Mouse (Mus musculus) kidney, embryonic 15.5 days (tissue): ENCODE measurements at regions not wholly inside any gene's neighbourhood (a gene's known extent, or its start where the extent isn't known, plus 50 kb on each side); places are given as distances from the start of the nearest gene placed in this dataset.

Experiments used
- ATAC-seq: fragments of 200-750 bp; cut with Nextera tagmentation; replicated peaks from 2 replicates; pipeline ENCODE4 v1.8.0; 2017; ENCODE audit warnings: moderate TSS enrichment; ENCODE audit not compliant: low FRiP score
- H3K27ac ChIP-seq: fragments of 300-500 bp; sonication (generic); 2 replicates; pipeline ENCODE4 v1.5.1; 2015; ENCODE audit warnings: mild to moderate bottlenecking, inconsistent platforms
- H3K27me3 ChIP-seq: fragments of 300-500 bp; sonication (generic); 2 replicates; pipeline ENCODE4 v1.6.1; 2015; ENCODE audit warnings: inconsistent platforms
- H3K36me3 ChIP-seq: fragments of 300-500 bp; sonication (generic); 2 replicates; pipeline ENCODE4 v1.6.1; 2015; ENCODE audit warnings: inconsistent platforms
- H3K4me1 ChIP-seq: fragments of 300-500 bp; sonication (generic); 2 replicates; pipeline ENCODE4 v1.6.1; 2015; ENCODE audit warnings: inconsistent platforms
- H3K4me2 ChIP-seq: fragments of 300-500 bp; sonication (generic); 2 replicates; pipeline ENCODE4 v1.6.1; 2015; ENCODE audit warnings: moderate library complexity, mild to moderate bottlenecking, inconsistent platforms
- H3K4me3 ChIP-seq: fragments of 300-500 bp; sonication (generic); replicated peaks from 2 replicates; pipeline ENCODE4 v1.5.1; 2015; ENCODE audit warnings: mild to moderate bottlenecking, inconsistent platforms
- H3K9ac ChIP-seq: fragments of 300-500 bp; sonication (generic); 2 replicates; pipeline ENCODE4 v1.6.1; 2015; ENCODE audit warnings: mild to moderate bottlenecking, inconsistent platforms
- H3K9me3 ChIP-seq: fragments of 300-500 bp; sonication (generic); replicated peaks from 2 replicates; pipeline ENCODE4 v1.6.1; 2016; ENCODE audit warnings: inconsistent platforms
- WGBS: fragments of 180-500 bp; shearing (Covaris S2); methylation state at CpG from one replicate; pipeline ENCODE4 v1.1.7; 2015; ENCODE audit warnings: mixed read lengths; 5-methylcytosine and 5-hydroxymethylcytosine counted together

DNA sequence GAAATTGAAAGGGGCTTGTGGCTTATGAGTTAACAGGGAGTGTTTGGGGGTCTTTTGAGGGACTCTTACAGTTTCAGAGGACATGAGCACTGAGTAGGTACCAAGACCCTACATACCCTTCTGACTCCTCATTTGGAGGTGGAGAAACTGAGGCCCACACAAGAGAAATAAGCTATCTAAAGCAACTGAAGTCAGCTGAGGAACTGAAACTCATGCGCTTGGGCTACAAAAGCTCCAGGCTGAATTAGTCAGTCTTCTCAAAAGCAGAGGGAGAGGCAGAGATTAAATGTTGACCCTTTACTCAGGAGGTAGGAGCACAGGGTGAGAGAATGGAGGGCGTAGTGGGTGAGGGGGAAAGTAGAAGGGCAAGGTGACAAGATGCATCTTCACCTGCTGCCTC, 186.2 kb upstream of the Usp24 start:
- 92% methylated on average over 2 of the region's 2 CpGs for WGBS
- peaks cover 7% of the 10 kb centered on the region; the same call in 1 of the 2 replicates for H3K4me1 ChIP-seq
- H3K4me2 ChIP-seq, result no peak overlapping the region
- H3K9ac ChIP-seq, result no peak overlapping the region
- no peak overlapping the region for H3K27ac ChIP-seq
- H3K27me3 ChIP-seq, result no peaks in the 10 kb centered on the region
- no peaks in the 10 kb centered on the region for H3K9me3 ChIP-seq
- no peak overlapping the region for H3K4me3 ChIP-seq
- no peaks in the 10 kb centered on the region for H3K36me3 ChIP-seq
- ATAC-seq, result no peak

GRCm38 (mm10) chr4:106133746-106134730, 182.0 kb upstream of the Usp24 start:
- Histone ChIP-seq H3K27me3 (no peaks in the 10 kb centered on the region), H3K4me1 (peaks cover 7% of the 10 kb centered on the region; the same call in 1 of the 2 replicates), H3K9me3 (no peaks in the 10 kb centered on the region), H3K4me3 (no peak overlapping the region), H3K36me3 (no peaks in the 10 kb centered on the region), H3K4me2 (no peak overlapping the region), H3K27ac (no peak overlapping the region), H3K9ac (no peak overlapping the region)
- no peak for ATAC-seq
- 60% methylated on average over 10 of the region's 10 CpGs for WGBS

DNA sequence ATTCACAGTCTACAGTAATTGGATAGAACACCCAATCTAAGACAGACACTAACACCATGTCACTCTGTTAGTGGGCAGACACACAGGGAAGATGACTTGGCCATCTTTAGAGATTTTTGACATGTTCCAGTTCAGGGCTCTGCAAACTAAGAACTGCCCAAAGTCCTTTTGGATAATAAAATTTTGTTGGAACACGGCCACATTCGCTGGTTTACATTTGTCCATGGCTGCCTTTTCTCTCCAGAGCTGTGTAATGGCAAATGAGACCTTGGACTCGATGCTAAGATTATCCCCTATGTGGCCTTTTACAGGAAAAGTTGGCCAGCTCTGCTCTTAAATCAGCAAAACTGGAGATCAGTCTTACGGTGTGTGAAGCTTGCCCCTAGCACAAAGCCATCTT, 173.3 kb upstream of the Usp24 start:
- no peak overlapping the region for H3K9ac ChIP-seq
- no peaks in the 10 kb centered on the region for H3K4me1 ChIP-seq
- WGBS, result 91% methylated on average over 4 of the region's 4 CpGs
- H3K9me3 ChIP-seq, result no peaks in the 10 kb centered on the region
- H3K4me2 ChIP-seq, result no peak overlapping the region
- no peak overlapping the region for H3K4me3 ChIP-seq
- no peaks in the 10 kb centered on the region for H3K36me3 ChIP-seq
- H3K27me3 ChIP-seq, result no peaks in the 10 kb centered on the region
- ATAC-seq, result no peak
- H3K27ac ChIP-seq, result no peak overlapping the region

DNA sequence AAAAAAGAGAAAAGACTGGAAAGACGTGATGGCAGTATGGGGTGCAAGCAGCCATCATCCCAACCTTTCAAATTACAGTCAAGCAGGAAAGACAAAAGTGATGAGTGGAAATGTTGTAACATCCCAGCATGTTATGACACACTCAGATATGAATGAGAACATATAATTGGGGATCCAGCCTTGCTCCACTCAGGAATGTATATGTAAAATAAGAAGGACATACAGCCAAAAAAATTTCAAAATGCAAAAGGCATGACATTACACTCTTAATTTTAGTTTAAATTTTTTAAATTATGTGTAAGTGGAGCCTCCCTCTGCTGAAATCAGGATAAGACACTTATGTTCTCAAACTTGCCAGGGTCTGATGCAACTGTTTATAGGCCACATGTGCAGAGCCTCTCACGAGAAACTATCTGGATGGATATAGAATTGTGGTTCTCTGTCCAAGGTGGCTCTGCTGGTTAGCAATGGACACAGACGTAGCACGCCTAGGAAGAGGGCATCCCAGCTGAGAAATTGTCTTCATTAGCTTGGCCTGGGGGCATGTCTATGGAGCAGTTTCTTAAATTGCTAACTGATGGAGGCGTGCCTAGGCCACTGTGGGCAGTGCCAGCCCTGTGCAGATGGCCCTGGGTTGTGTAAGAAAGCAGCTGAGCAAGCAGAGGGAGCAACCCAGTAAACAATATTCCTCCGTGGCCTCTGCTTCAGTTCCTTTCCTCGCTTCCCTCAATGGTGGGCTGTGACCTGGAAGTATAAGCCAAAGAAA, 171.5 kb upstream of the Usp24 start:
- H3K36me3 ChIP-seq, result no peaks in the 10 kb centered on the region
- no peak for ATAC-seq
- H3K4me3 ChIP-seq, result no peak overlapping the region
- H3K27me3 ChIP-seq, result no peaks in the 10 kb centered on the region
- no peaks in the 10 kb centered on the region for H3K9me3 ChIP-seq
- H3K4me2 ChIP-seq, result no peak overlapping the region
- no peak overlapping the region for H3K27ac ChIP-seq
- no peaks in the 10 kb centered on the region for H3K4me1 ChIP-seq
- H3K9ac ChIP-seq, result no peak overlapping the region
- 78% methylated on average over 7 of the region's 7 CpGs for WGBS

GRCm38 (mm10) chr4:106146919-106147460, 169.0 kb upstream of the Usp24 start:
- WGBS, result 81% methylated on average over 3 of the region's 3 CpGs
- Histone ChIP-seq H3K9ac (no peak overlapping the region), H3K9me3 (no peaks in the 10 kb centered on the region), H3K27me3 (no peaks in the 10 kb centered on the region), H3K4me3 (no peak overlapping the region), H3K36me3 (no peaks in the 10 kb centered on the region), H3K4me1 (0 out of 2 replicates have a peak, but pooled peaks cover 4% of the 10 kb centered on the region), H3K27ac (no peak overlapping the region), H3K4me2 (no peak overlapping the region)
- no peak for ATAC-seq

- H3K4me3 ChIP-seq, result no peak overlapping the region
- H3K27me3 ChIP-seq, result no peaks in the 10 kb centered on the region
- WGBS, result 86% methylated on average over 3 of the region's 3 CpGs
- H3K4me1 ChIP-seq, result 0 out of 2 replicates have a peak, but pooled peaks cover 4% of the 10 kb centered on the region
- ATAC-seq, result no peak
- H3K36me3 ChIP-seq, result no peaks in the 10 kb centered on the region
- H3K27ac ChIP-seq, result no peak overlapping the region
- H3K4me2 ChIP-seq, result no peak overlapping the region
- H3K9ac ChIP-seq, result no peak overlapping the region
- no peaks in the 10 kb centered on the region for H3K9me3 ChIP-seq
Observed at GRCm38 (mm10) chr4:106148866-106149265, 167.1 kb upstream of the Usp24 start.

- Histone ChIP-seq H3K4me3 (no peak overlapping the region), H3K4me2 (no peak overlapping the region), H3K27ac (no peak overlapping the region), H3K27me3 (no peaks in the 10 kb centered on the region), H3K4me1 (0 out of 2 replicates have a peak, but pooled peaks cover 4% of the 10 kb centered on the region), H3K9me3 (no peaks in the 10 kb centered on the region), H3K9ac (no peak overlapping the region), H3K36me3 (no peaks in the 10 kb centered on the region)
- no peak for ATAC-seq
- WGBS, result 84% methylated on average over 7 of the region's 7 CpGs
Observed at GRCm38 (mm10) chr4:106149471-106150048, 166.5 kb upstream of the Usp24 start.

GRCm38 (mm10) chr4:106150775-106151174, 165.2 kb upstream of the Usp24 start:
- Histone ChIP-seq H3K4me1 (0 out of 2 replicates have a peak, but pooled peaks cover 4% of the 10 kb centered on the region), H3K4me3 (no peak overlapping the region), H3K9me3 (0 out of 2 replicates have a peak, but pooled peaks cover 2% of the 10 kb centered on the region), H3K27me3 (no peaks in the 10 kb centered on the region), H3K9ac (no peak overlapping the region), H3K4me2 (no peak overlapping the region), H3K27ac (no peak overlapping the region), H3K36me3 (no peaks in the 10 kb centered on the region)
- ATAC-seq, result no peak
- WGBS, result 65% methylated on average over 14 of the region's 14 CpGs

- WGBS, result 75% methylated on average over 9 of the region's 9 CpGs
Observed at GRCm38 (mm10) chr4:106157451-106158179, 158.4 kb upstream of the Usp24 start.

DNA sequence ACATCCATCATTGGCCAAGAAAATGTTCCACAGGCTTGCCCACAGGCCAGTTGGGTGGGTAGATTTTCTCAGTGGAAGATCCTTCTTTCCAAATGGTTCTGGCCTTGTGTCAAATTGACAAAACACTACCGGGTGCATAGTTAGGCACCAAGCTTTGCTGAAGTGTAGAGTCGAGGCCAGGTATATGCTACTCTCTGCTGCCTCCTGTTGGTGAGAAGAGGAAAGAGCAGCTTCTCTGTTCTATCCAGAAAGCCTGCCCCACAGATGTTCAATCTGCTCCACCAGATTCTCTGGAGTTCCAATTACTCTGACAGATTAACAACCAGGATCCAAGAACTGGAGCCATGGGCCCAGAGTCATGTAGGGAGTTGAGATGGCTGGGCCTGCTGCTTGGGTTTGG, 154.4 kb upstream of the Usp24 start:
- Histone ChIP-seq H3K36me3 (no peaks in the 10 kb centered on the region), H3K9me3 (no peaks in the 10 kb centered on the region), H3K27me3 (no peaks in the 10 kb centered on the region), H3K9ac (no peak overlapping the region), H3K4me1 (0 out of 2 replicates have a peak, but pooled peaks cover 10% of the 10 kb centered on the region), H3K4me3 (no peak overlapping the region), H3K4me2 (no peak overlapping the region), H3K27ac (no peak overlapping the region)
- 52% methylated on average over 2 of the region's 2 CpGs for WGBS
- 0 out of 2 replicates have a peak, but pooled peaks have one; percentile 12 for ATAC-seq

More at GRCm38 (mm10) chr4:106157451-106158179, 158.4 kb upstream of the Usp24 start:
- Histone ChIP-seq H3K4me2 (no peak overlapping the region), H3K9ac (no peak overlapping the region), H3K27ac (no peak overlapping the region), H3K27me3 (no peaks in the 10 kb centered on the region), H3K4me1 (0 out of 2 replicates have a peak, but pooled peaks cover 5% of the 10 kb centered on the region), H3K4me3 (no peak overlapping the region), H3K9me3 (0 out of 2 replicates have a peak, but pooled peaks cover 2% of the 10 kb centered on the region), H3K36me3 (no peaks in the 10 kb centered on the region)
- no peak for ATAC-seq

GRCm38 (mm10) chr4:106162551-106162950, 153.5 kb upstream of the Usp24 start:
- H3K9me3 ChIP-seq, result no peaks in the 10 kb centered on the region
- no peak overlapping the region for H3K4me2 ChIP-seq
- H3K36me3 ChIP-seq, result no peaks in the 10 kb centered on the region
- no peak overlapping the region for H3K9ac ChIP-seq
- no peak overlapping the region for H3K4me3 ChIP-seq
- H3K27me3 ChIP-seq, result no peaks in the 10 kb centered on the region
- WGBS, result 62% methylated on average over 1 of the region's 1 CpGs
- no peak overlapping the region for H3K27ac ChIP-seq
- 0 out of 2 replicates have a peak, but pooled peaks cover 10% of the 10 kb centered on the region for H3K4me1 ChIP-seq
- ATAC-seq, result no peak
